Mouse (Mus musculus): ENCODE results near the gene Rassf10.

Gene Rassf10

GRCm38 (mm10) chr7:112957630-112958029 lies 3.9 kb downstream of the Rassf10 start:
- DNase-seq (ENCODE audit: low spot score in 2 of 2), result no peak

- no peak for DNase-seq (ENCODE audit: low spot score in 2 of 2)
Observed at GRCm38 (mm10) chr7:112966382-112966781, 12.6 kb downstream of the Rassf10 start.

- DNase-seq (ENCODE audit: low spot score in 2 of 2), result no peak
Observed at GRCm38 (mm10) chr7:112966786-112967185, 13.0 kb downstream of the Rassf10 start.

- no peak for DNase-seq (ENCODE audit: low spot score in 2 of 2)
Observed at GRCm38 (mm10) chr7:112983316-112983715, 29.6 kb downstream of the Rassf10 start.

GRCm38 (mm10) chr7:112984704-112985577 lies 31.2 kb downstream of the Rassf10 start:
- no peak for DNase-seq (ENCODE audit: low spot score in 2 of 2)

- no peak for DNase-seq (ENCODE audit: low spot score in 2 of 2)
Observed at GRCm38 (mm10) chr7:112985578-112985949, 31.8 kb downstream of the Rassf10 start.

- no peak for DNase-seq (ENCODE audit: low spot score in 2 of 2)
Observed at GRCm38 (mm10) chr7:112992928-112993327, 39.2 kb downstream of the Rassf10 start.

GRCm38 (mm10) chr7:113003565-113004255 lies 49.9 kb downstream of the Rassf10 start:
- no peak for DNase-seq (ENCODE audit: low spot score in 2 of 2)

GRCm38 (mm10) chr7:113005726-113006125 lies 52.0 kb downstream of the Rassf10 start:
- DNase-seq (ENCODE audit: low spot score in 2 of 2), result no peak
